8 mouse cellular contexts compared by ENCODE assay signal in the genomic region with DNA sequence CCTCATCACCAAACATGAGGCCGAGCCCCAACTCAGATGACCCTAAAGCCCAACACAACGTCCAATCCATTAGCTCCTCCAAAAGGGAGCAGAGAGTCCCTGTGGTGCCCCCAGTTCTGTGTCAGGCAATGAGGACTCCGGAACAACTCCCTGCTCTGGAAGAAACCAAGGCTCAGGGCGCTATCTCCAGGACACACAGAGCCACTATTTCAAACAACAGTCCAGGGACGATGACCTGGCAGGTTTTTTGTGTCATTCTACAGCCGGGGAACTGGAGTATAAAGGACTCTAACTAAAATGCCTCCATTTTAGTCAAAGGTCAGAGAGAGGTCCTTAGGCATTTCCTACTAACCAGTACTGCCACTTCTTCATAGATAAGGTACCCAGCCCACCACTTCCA. TPM values are rescaled to one million over a fixed set of nuclear protein-coding genes. Genes with fewer than 3 reads are reported as not detected.
DNase-seq lines count a peak whose midpoint lies in the region; ATAC-seq and TF ChIP-seq lines count a peak whose summit lies in the region.
"Had no signal": no experiment of that assay in that cellular context is flagged by ENCODE, and none has a peak within 500 bp of the region (broad histone marks: within the 10 kb centered on the region; RNA-seq: fewer than 3 reads in every experiment).

No protein-coding gene starts in this region.

- no peak for TF ChIP-seq CTCF in MEL (IDR thresholded peaks at IDR 0.05 in 2 of 3, conservative IDR thresholded peaks at IDR 0.05 in 1 of 3; ENCODE audit: control insufficient read depth in 1 of 3, insufficient read depth in 1 of 3, low read depth in 2 of 3, low read length in 3 of 3, poor library complexity in 1 of 3, severe bottlenecking in 1 of 3)

- H3K79me2 ChIP-seq in MEL (ENCODE audit: control insufficient read depth, insufficient read depth, low read length, poor library complexity) = peaks cover 46% of the 10 kb centered on the region

- peaks cover 13% of the 10 kb centered on the region for H3K27me3 ChIP-seq in hindbrain, embryonic 10.5 days (ENCODE audit: insufficient read depth, poor library complexity, severe bottlenecking)
- H3K27me3 ChIP-seq in hindbrain, embryonic 12.5 days = peaks cover 8% of the 10 kb centered on the region
- no peaks in the 10 kb centered on the region for H3K27me3 ChIP-seq in MEL (ENCODE audit: control insufficient read depth in 1 of 2, insufficient read depth in 2 of 2, low read length in 2 of 2)
- H3K27me3 ChIP-seq in liver, embryonic 13.5 days = no peaks in the 10 kb centered on the region
- peaks cover under 1% of the 10 kb centered on the region for H3K27me3 ChIP-seq in midbrain, embryonic 16.5 days (ENCODE audit: control insufficient read depth, insufficient read depth, low read depth, low read length)
- H3K27me3 ChIP-seq: forebrain, embryonic 13.5 days had no signal

- H3K4me1 ChIP-seq in hindbrain, embryonic 10.5 days (replicated peaks) = peaks cover 70% of the 10 kb centered on the region
- 0 out of 2 replicates have a peak, but pooled peaks cover 3% of the 10 kb centered on the region for H3K4me1 ChIP-seq in hindbrain, embryonic 12.5 days
- H3K4me1 ChIP-seq in MEL (ENCODE audit: control insufficient read depth in 1 of 2, insufficient read depth in 2 of 2, low read length in 2 of 2) = peaks cover 32 to 61% of the 10 kb centered on the region in 2 experiments
- peaks cover 99% of the 10 kb centered on the region for H3K4me1 ChIP-seq in liver, embryonic 13.5 days (replicated peaks)
- H3K4me1 ChIP-seq in midbrain, embryonic 16.5 days (ENCODE audit: control insufficient read depth, insufficient read depth, low read length) = no peaks in the 10 kb centered on the region

- ATAC-seq in hindbrain, embryonic 12.5 days (ENCODE audit: low FRiP score) = no peak
- peak; percentile 40 for ATAC-seq in liver, embryonic 13.5 days (ENCODE audit: low read depth)
- no peak for ATAC-seq in midbrain, embryonic 16.5 days
- ATAC-seq: forebrain, embryonic 13.5 days had no signal

- no peak for TF ChIP-seq POLR2A in MEL (IDR thresholded peaks at IDR 0.05; ENCODE audit: control insufficient read depth in 1 of 2, insufficient read depth in 1 of 2, low read depth in 1 of 2, low read length in 2 of 2, poor library complexity in 1 of 2)

- TF ChIP-seq RAD21 in MEL (IDR thresholded peaks at IDR 0.05; ENCODE audit: low read depth, low read length) = no peak

- 0 out of 2 replicates have a peak overlapping the region, but pooled peaks have one; percentile 9 for H3K27ac ChIP-seq in hindbrain, embryonic 10.5 days
- no peak overlapping the region for H3K27ac ChIP-seq in hindbrain, embryonic 12.5 days
- H3K27ac ChIP-seq in MEL (ENCODE audit: control insufficient read depth, low read depth, low read length) = peak overlapping the region; percentile 81
- peak overlapping the region; percentile 97 for H3K27ac ChIP-seq in liver, embryonic 13.5 days
- H3K27ac ChIP-seq in midbrain, embryonic 16.5 days (ENCODE audit: low read length) = no peak overlapping the region
- H3K27ac ChIP-seq: forebrain, embryonic 13.5 days had no signal

- H3K4me2 ChIP-seq in hindbrain, embryonic 12.5 days (replicated peaks) = no peak overlapping the region
- peak overlapping the region; percentile 74 for H3K4me2 ChIP-seq in liver, embryonic 13.5 days
- no peak overlapping the region for H3K4me2 ChIP-seq in midbrain, embryonic 16.5 days (ENCODE audit: low read length)
- H3K4me2 ChIP-seq: forebrain, embryonic 13.5 days had no signal

- H3K9ac ChIP-seq in hindbrain, embryonic 12.5 days = no peak overlapping the region
- H3K9ac ChIP-seq in MEL (ENCODE audit: control insufficient read depth, low read depth, low read length, poor library complexity, severe bottlenecking) = peak overlapping the region; percentile 27
- peak overlapping the region; percentile 78 for H3K9ac ChIP-seq in liver, embryonic 13.5 days
- no peak overlapping the region for H3K9ac ChIP-seq in midbrain, embryonic 16.5 days (ENCODE audit: low read depth, low read length)
- H3K9ac ChIP-seq: forebrain, embryonic 13.5 days had no signal

- 78% methylated on average over 6 of the region's 6 CpGs for WGBS in hindbrain, embryonic 10.5 days
- whole genome bisulfite sequencing in hindbrain, embryonic 12.5 days = 81% methylated on average over 6 of the region's 6 CpGs
- WGBS in liver, embryonic 13.5 days (ENCODE audit: insufficient replicate concordance) = 23% methylated on average over 6 of the region's 6 CpGs
- 82% methylated on average over 6 of the region's 6 CpGs for WGBS in midbrain, embryonic 16.5 days

- H3K9me3 ChIP-seq in hindbrain, embryonic 10.5 days = no peaks in the 10 kb centered on the region
- H3K9me3 ChIP-seq in hindbrain, embryonic 12.5 days (replicated peaks) = no peaks in the 10 kb centered on the region
- no peaks in the 10 kb centered on the region for H3K9me3 ChIP-seq in MEL (replicated peaks; ENCODE audit: insufficient read depth, low read length)
- no peaks in the 10 kb centered on the region for H3K9me3 ChIP-seq in liver, embryonic 13.5 days (replicated peaks)
- H3K9me3 ChIP-seq in midbrain, embryonic 16.5 days (replicated peaks; ENCODE audit: control insufficient read depth, low read length, poor library complexity, severe bottlenecking) = no peaks in the 10 kb centered on the region
- H3K9me3 ChIP-seq: forebrain, embryonic 13.5 days had no signal

- no peak for TF ChIP-seq EP300 in MEL (IDR thresholded peaks at IDR 0.05; ENCODE audit: low read depth in 1 of 2, low read length in 2 of 2)

- no peak for DNase-seq in hindbrain, embryonic 10.5 days (ENCODE audit: low spot score)
- no peak for DNase-seq in MEL (ENCODE audit: low read depth, low spot score)
- peak; percentile 60 for DNase-seq in c-Kit-negative CD71-positive TER-119-positive erythroid progenitor cells, embryonic 14.5 days (ENCODE audit: low read depth, low spot score)
- peak; percentile 63 for DNase-seq in liver, embryonic 13.5 days
- no peak for DNase-seq in right cerebral cortex, postnatal 4 days

- no peak overlapping the region for H3K4me3 ChIP-seq in hindbrain, embryonic 10.5 days
- no peak overlapping the region for H3K4me3 ChIP-seq in hindbrain, embryonic 12.5 days
- peak overlapping the region; percentile 22 to 41; a peak in 3 of 4 replicates for H3K4me3 ChIP-seq in MEL (ENCODE audit: control insufficient read depth in 1 of 2, insufficient read depth in 1 of 2, low read depth in 2 of 2, low read length in 2 of 2)
- peak overlapping the region; percentile 42 for H3K4me3 ChIP-seq in liver, embryonic 13.5 days (replicated peaks)
- H3K4me3 ChIP-seq in midbrain, embryonic 16.5 days (ENCODE audit: low read depth, low read length) = no peak overlapping the region
- H3K4me3 ChIP-seq: forebrain, embryonic 13.5 days had no signal

- H3K36me3 ChIP-seq in hindbrain, embryonic 10.5 days = no peaks in the 10 kb centered on the region
- no peaks in the 10 kb centered on the region for H3K36me3 ChIP-seq in hindbrain, embryonic 12.5 days
- H3K36me3 ChIP-seq in MEL (ENCODE audit: control insufficient read depth in 1 of 2, insufficient read depth in 2 of 2, low read length in 2 of 2) = peaks cover 0 to 41% of the 10 kb centered on the region in 2 experiments; a peak in 2 of 4 replicates
- peaks cover 30% of the 10 kb centered on the region for H3K36me3 ChIP-seq in liver, embryonic 13.5 days
- no peaks in the 10 kb centered on the region for H3K36me3 ChIP-seq in midbrain, embryonic 16.5 days (ENCODE audit: control insufficient read depth, insufficient read depth, low read length)

TF ChIP-seq in MEL, 35 proteins besides CTCF, POLR2A, EP300 and RAD21:
- TF ChIP-seq MAX (IDR thresholded peaks at IDR 0.05; ENCODE audit: low read length) = no peak
- no peak for TF ChIP-seq ZKSCAN1 (IDR thresholded peaks at IDR 0.05; ENCODE audit: low read depth, low read length)
- TF ChIP-seq ZMIZ1 (IDR thresholded peaks at IDR 0.05; ENCODE audit: low read depth, low read length) = no peak
- no peak for TF ChIP-seq TCF12 (IDR thresholded peaks at IDR 0.05; ENCODE audit: low read depth, low read length)
- TF ChIP-seq MAZ (IDR thresholded peaks at IDR 0.05; ENCODE audit: low read depth, low read length) = no peak
- TF ChIP-seq USF2 (IDR thresholded peaks at IDR 0.05; ENCODE audit: borderline replicate concordance in 1 of 2, insufficient read depth in 1 of 2, low read depth in 1 of 2, low read length in 2 of 2) = no peak
- no peak for TF ChIP-seq GABPA (IDR thresholded peaks at IDR 0.05; ENCODE audit: low read depth, low read length)
- TF ChIP-seq CHD1 (IDR thresholded peaks at IDR 0.05; ENCODE audit: low read depth, low read length) = no peak
- TF ChIP-seq E2F4 (IDR thresholded peaks at IDR 0.05; ENCODE audit: borderline replicate concordance, low read depth, low read length) = no peak
- no peak for TF ChIP-seq POLR2AphosphoS5 (IDR thresholded peaks at IDR 0.05; ENCODE audit: borderline replicate concordance, low read depth, low read length)
- no peak for TF ChIP-seq ZC3H11A (IDR thresholded peaks at IDR 0.05; ENCODE audit: low read depth, low read length)
TF ChIP-seq in MEL: peak in this region for 0.

RNA-seq across cellular contexts. Expression of gene Ldlrap1, which starts 7.5 kb away (rescaled TPM):
- polyA plus RNA-seq in hindbrain, embryonic 10.5 days (2016; fragmentation: Nextera tagmentation; extraction: Ambion mirVana) = 9.7 and 11.4 TPM in 2 replicates
- 7.8 and 10.4 TPM in 2 replicates for polyA plus RNA-seq in hindbrain, embryonic 12.5 days (2016; fragmentation: Nextera tagmentation; extraction: Ambion mirVana)
- total RNA-seq in MEL (2012; rRNA removed) = 16.6 and 24.8 TPM in 2 replicates
- 10 to 100 TPM in 1 of 2 experiments, not detected in 1; 23.7 TPM for polyA plus RNA-seq in MEL (2012; ENCODE audit: insufficient read depth in 1 of 2, insufficient read length in 2 of 2, low read depth in 1 of 2, low replicate concordance in 2 of 2, missing spikeins in 1 of 2)
- polyA plus RNA-seq in liver, embryonic 13.5 days (2015; fragmentation: Nextera tagmentation; extraction: Ambion mirVana) = 20.3 and 23.1 TPM in 2 replicates
- 2.1 and 2.4 TPM in 2 replicates for polyA plus RNA-seq in midbrain, embryonic 16.5 days (2015; fragmentation: Nextera tagmentation; extraction: Ambion mirVana)

RNA-seq across cellular contexts. Expression of gene Man1c1, which starts 56.2 kb away (rescaled TPM):
- 3.7 and 4.1 TPM in 2 replicates for polyA plus RNA-seq in hindbrain, embryonic 10.5 days (2016; fragmentation: Nextera tagmentation; extraction: Ambion mirVana)
- 6.4 and 7.4 TPM in 2 replicates for polyA plus RNA-seq in hindbrain, embryonic 12.5 days (2016; fragmentation: Nextera tagmentation; extraction: Ambion mirVana)
- 1.6 and 1.9 TPM in 2 replicates for total RNA-seq in MEL (2012; rRNA removed)
- polyA plus RNA-seq in MEL (2012; ENCODE audit: insufficient read depth in 1 of 2, insufficient read length in 2 of 2, low read depth in 1 of 2, low replicate concordance in 2 of 2, missing spikeins in 1 of 2) = 1 to 10 TPM in 1 of 2 experiments, not detected in 1; 5.2 TPM
- polyA plus RNA-seq in liver, embryonic 13.5 days (2015; fragmentation: Nextera tagmentation; extraction: Ambion mirVana) = 1.2 and 1.3 TPM in 2 replicates
- polyA plus RNA-seq in midbrain, embryonic 16.5 days (2015; fragmentation: Nextera tagmentation; extraction: Ambion mirVana) = 2.9 and 3.2 TPM in 2 replicates

Comparison
In these comparisons a context has a peak if more than half of its experiments do, and no peak if none do; other contexts are left out.
1. H3K27ac ChIP-seq: peak in hindbrain, embryonic 10.5 days (single experiment), MEL (single experiment) and liver, embryonic 13.5 days (single experiment); none in hindbrain, embryonic 12.5 days (single experiment) and midbrain, embryonic 16.5 days (single experiment).
2. DNase-seq: peak in c-Kit-negative CD71-positive TER-119-positive erythroid progenitor cells, embryonic 14.5 days (single experiment) and liver, embryonic 13.5 days (single experiment); none in hindbrain, embryonic 10.5 days (single experiment), MEL (single experiment) and right cerebral cortex, postnatal 4 days (single experiment).
3. H3K4me3 ChIP-seq: peak in MEL (2 of 2) and liver, embryonic 13.5 days (single experiment); none in hindbrain, embryonic 10.5 days (single experiment), hindbrain, embryonic 12.5 days (single experiment) and midbrain, embryonic 16.5 days (single experiment).
4. H3K9ac ChIP-seq: peak in MEL (single experiment) and liver, embryonic 13.5 days (single experiment); none in hindbrain, embryonic 12.5 days (single experiment) and midbrain, embryonic 16.5 days (single experiment).